Mouse (Mus musculus): ENCODE results near the gene P2ry10b. TPM values are rescaled to one million over a fixed set of nuclear protein-coding genes. Genes with fewer than 3 reads are reported as not detected.
A peak's percentile ranks its signal among the peaks of the same experiment; 100 is the strongest.

P2ry10b gene
- 1.6 and 2.7 TPM in 2 replicates for polyA plus RNA-seq (2015; fragmentation: Nextera tagmentation; extraction: Ambion mirVana)

DNA sequence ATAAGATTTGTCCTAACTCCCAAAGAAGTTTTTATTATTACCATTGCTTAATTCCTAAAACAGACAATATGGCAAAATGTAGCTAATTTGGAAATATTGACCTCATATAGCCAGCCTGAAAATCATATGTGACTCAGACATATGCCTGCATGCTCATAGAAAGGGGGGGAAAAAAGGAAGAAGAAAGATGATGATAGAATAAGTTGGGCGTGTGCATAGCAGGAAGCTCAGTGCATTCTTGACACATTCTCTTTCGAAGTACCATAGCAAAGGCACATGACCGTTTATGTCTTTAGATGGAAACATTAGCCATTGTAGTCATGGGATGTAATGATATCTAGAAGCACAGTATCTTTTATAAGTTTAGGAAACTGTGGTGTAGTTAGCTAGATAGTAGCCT lies at the start of gene P2ry10b:
TSS of gene P2ry10b (plus strand) at position 247 of the 400 bp plus-strand sequence.
- Histone ChIP-seq H3K36me3 (no peaks in the 10 kb centered on the region), H3K27me3 (0 out of 2 replicates have a peak, but pooled peaks cover 2% of the 10 kb centered on the region), H3K4me2 (peak within 1 kb of the TSS; percentile 14; the same call in 1 of the 2 replicates), H3K27ac (peak within 1 kb of the TSS; percentile 55), H3K4me1 (no peaks in the 10 kb centered on the region), H3K9ac (no peak within 1 kb of the TSS), H3K9me3 (no peaks in the 10 kb centered on the region), H3K4me3 (no peak within 1 kb of the TSS)
- WGBS: 80% methylated on average over 3 of the region's 3 CpGs
- no peak for ATAC-seq (ENCODE audit: insufficient number of reproducible peaks, insufficient read depth, low FRiP score, low TSS enrichment, low read depth)

DNA sequence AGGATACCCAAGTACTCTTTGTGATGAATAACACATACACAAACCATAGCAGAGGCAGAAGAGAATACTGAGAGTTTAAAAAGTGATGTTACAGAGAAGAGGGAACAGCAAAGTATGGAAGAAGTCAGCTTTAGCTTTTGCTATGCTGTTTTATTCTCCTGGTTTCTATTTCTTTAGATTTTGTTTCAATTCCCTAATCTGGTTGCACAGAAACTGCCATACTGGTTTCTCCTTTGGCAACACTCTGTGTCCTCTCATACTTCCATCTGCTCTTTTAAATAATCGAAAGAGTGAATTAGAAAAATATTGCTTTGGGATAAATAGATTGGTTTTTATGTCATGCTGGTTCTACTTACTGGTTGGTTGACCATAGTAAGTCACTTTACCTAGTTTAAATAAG lies 32.4 kb upstream of the P2ry10b start:
- no peaks in the 10 kb centered on the region for H3K36me3 ChIP-seq
- H3K9me3 ChIP-seq: no peaks in the 10 kb centered on the region
- no peak for ATAC-seq (ENCODE audit: insufficient number of reproducible peaks, insufficient read depth, low FRiP score, low TSS enrichment, low read depth)
- H3K4me2 ChIP-seq: no peak overlapping the region
- H3K4me3 ChIP-seq: no peak overlapping the region
- H3K27me3 ChIP-seq: no peaks in the 10 kb centered on the region; the same call in 1 of the 2 replicates
- no peak overlapping the region for H3K9ac ChIP-seq
- no peaks in the 10 kb centered on the region for H3K4me1 ChIP-seq
- no peak overlapping the region for H3K27ac ChIP-seq
- 78% methylated on average over 1 of the region's 1 CpGs for WGBS

DNA sequence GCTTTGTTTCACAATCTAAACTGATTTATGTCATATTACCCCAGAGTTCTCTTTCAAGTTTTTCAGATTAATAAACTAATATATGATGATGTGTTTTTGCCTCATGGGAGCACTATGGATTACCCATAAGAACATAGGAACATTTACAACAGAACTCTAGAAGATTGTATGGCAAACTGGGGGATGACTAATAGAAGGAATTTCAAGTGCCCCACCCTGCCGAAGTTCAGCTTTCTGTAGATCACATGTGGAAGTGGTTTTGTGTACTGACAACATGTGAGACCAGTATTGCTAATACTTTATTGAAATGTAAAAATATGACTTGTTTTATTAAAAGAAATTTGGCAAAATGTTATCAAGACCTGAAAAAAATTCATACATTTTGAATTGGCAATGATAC lies 31.7 kb upstream of the P2ry10b start:
- no peak overlapping the region for H3K4me3 ChIP-seq

DNA sequence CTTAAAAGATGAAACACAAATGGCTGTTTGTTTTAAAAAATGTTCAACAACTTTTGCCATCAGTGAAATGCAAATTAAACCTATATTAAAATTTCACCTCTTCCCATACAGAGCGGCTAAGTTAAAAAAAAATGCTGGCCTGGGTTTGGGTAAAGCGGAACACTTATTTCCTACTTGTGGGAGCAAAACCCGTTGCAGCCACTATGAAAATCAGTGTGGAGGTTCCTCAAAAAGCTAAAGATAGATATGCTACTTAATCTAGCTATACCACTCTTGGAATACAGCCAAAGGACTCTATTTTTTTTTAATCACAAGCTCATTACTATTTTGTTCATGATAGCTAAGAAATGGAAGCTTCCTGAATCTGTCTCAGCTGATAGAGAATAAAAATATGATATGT lies 5.5 kb upstream of the P2ry10b start:
- ATAC-seq (ENCODE audit: insufficient number of reproducible peaks, insufficient read depth, low FRiP score, low TSS enrichment, low read depth): no peak
- 84% methylated on average over 3 of the region's 3 CpGs for WGBS
- Histone ChIP-seq H3K9me3 (no peaks in the 10 kb centered on the region), H3K4me1 (no peaks in the 10 kb centered on the region), H3K4me3 (no peak overlapping the region), H3K4me2 (no peak overlapping the region), H3K27ac (no peak overlapping the region), H3K9ac (no peak overlapping the region), H3K27me3 (no peaks in the 10 kb centered on the region), H3K36me3 (no peaks in the 10 kb centered on the region)

More for the DNA sequence above, 31.7 kb upstream of the P2ry10b start:
- Histone ChIP-seq H3K36me3 (no peaks in the 10 kb centered on the region), H3K27ac (no peak overlapping the region), H3K4me1 (no peaks in the 10 kb centered on the region), H3K27me3 (no peaks in the 10 kb centered on the region; the same call in 1 of the 2 replicates), H3K4me2 (no peak overlapping the region), H3K9ac (no peak overlapping the region), H3K9me3 (no peaks in the 10 kb centered on the region)
- no peak for ATAC-seq (ENCODE audit: insufficient number of reproducible peaks, insufficient read depth, low FRiP score, low TSS enrichment, low read depth)
- WGBS: 57% methylated on average over 1 of the region's 1 CpGs

DNA sequence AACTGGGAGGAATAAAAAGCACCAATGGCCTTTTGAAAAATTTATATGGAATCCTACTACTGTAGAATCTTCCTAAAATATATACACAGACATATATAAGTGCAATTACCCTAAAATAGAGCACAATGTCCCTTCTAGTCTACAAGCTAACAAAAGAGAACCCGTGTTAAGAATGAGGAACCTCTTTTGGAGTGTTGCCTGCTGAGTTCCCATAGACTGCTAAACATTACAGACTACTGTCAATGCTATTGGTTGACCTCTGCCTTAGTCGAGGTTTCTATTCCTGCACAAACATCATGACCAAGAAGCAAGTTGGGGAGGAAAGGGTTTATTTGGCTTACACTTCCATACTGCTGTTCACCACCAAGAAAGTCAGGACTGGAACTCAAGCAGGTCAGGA lies 4.8 kb upstream of the P2ry10b start:
- no peak overlapping the region for H3K4me3 ChIP-seq
- no peak overlapping the region for H3K27ac ChIP-seq
- H3K36me3 ChIP-seq: no peaks in the 10 kb centered on the region
- H3K4me2 ChIP-seq: no peak overlapping the region
- no peak for ATAC-seq (ENCODE audit: insufficient number of reproducible peaks, insufficient read depth, low FRiP score, low TSS enrichment, low read depth)
- no peaks in the 10 kb centered on the region for H3K9me3 ChIP-seq
- no peak overlapping the region for H3K9ac ChIP-seq
- WGBS: 64% methylated on average over 2 of the region's 2 CpGs
- no peaks in the 10 kb centered on the region for H3K4me1 ChIP-seq
- H3K27me3 ChIP-seq: no peaks in the 10 kb centered on the region

DNA sequence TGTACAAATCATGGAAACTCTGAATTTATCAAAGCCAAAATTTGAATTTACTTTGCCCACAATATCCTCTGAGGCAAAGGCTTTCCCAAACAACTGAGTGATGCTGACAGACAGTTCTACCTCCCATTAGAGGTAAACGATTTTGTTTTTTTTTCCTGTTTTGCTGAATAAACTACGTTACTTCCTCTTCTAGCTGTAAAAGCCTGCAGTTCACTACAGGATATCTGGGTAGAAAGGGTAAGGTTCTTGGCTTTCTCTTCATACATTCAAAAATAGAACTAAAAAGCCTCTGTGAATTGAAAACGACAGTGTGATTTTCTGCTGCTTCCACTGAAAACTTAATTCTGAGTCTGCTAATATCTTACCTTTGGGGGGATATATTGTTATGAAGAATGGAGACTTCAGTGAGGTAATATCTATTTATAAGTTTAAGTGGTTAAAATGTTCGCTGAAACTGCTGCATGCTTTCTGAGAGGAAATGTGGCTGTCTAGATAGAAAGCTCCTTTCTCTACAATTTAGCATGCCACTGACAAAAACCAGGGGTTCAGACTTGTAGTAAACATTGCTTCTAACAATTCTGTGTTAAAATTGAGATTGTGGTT lies 765 bp downstream of the P2ry10b start:
- H3K4me3 ChIP-seq: no peak overlapping the region
- H3K9ac ChIP-seq: no peak overlapping the region
- H3K27me3 ChIP-seq: 0 out of 2 replicates have a peak, but pooled peaks cover 2% of the 10 kb centered on the region
- no peaks in the 10 kb centered on the region for H3K36me3 ChIP-seq
- WGBS: 45% methylated on average over 4 of the region's 4 CpGs
- no peak for ATAC-seq (ENCODE audit: insufficient number of reproducible peaks, insufficient read depth, low FRiP score, low TSS enrichment, low read depth)
- H3K27ac ChIP-seq: peak overlapping the region; percentile 55
- no peaks in the 10 kb centered on the region for H3K4me1 ChIP-seq
- H3K9me3 ChIP-seq: no peaks in the 10 kb centered on the region
- peak overlapping the region; percentile 14; the same call in 1 of the 2 replicates for H3K4me2 ChIP-seq

DNA sequence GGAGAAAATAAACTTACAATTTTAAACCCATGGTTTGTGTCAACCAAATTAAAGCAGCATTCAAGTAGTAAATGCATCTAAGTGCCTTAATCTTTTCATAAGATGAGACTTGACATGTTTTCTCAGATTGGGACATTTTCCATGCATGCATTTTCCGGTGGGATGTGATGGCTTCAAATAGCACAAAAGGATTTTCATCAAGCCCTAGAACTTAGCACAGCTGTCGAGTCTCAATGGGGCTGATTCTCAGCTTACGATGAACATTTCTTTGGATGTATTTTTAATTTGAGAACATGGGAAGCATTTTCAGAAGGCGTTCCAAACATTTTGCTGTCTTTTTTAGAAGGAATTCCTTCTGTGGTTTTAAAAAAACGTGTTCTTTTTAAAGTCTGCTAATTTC lies 1.3 kb downstream of the P2ry10b start:
- no peak overlapping the region for H3K4me3 ChIP-seq
- no peaks in the 10 kb centered on the region for H3K9me3 ChIP-seq
- H3K4me1 ChIP-seq: no peaks in the 10 kb centered on the region
- no peaks in the 10 kb centered on the region for H3K36me3 ChIP-seq
- no peak for ATAC-seq (ENCODE audit: insufficient number of reproducible peaks, insufficient read depth, low FRiP score, low TSS enrichment, low read depth)
- H3K27me3 ChIP-seq: 0 out of 2 replicates have a peak, but pooled peaks cover 2% of the 10 kb centered on the region
- WGBS: 32% methylated on average over 5 of the region's 5 CpGs
- 0 out of 2 replicates have a peak overlapping the region, but pooled peaks have one; percentile 14 for H3K4me2 ChIP-seq
- no peak overlapping the region for H3K9ac ChIP-seq
- H3K27ac ChIP-seq: peak overlapping the region; percentile 55; the same call in 1 of the 2 replicates

DNA sequence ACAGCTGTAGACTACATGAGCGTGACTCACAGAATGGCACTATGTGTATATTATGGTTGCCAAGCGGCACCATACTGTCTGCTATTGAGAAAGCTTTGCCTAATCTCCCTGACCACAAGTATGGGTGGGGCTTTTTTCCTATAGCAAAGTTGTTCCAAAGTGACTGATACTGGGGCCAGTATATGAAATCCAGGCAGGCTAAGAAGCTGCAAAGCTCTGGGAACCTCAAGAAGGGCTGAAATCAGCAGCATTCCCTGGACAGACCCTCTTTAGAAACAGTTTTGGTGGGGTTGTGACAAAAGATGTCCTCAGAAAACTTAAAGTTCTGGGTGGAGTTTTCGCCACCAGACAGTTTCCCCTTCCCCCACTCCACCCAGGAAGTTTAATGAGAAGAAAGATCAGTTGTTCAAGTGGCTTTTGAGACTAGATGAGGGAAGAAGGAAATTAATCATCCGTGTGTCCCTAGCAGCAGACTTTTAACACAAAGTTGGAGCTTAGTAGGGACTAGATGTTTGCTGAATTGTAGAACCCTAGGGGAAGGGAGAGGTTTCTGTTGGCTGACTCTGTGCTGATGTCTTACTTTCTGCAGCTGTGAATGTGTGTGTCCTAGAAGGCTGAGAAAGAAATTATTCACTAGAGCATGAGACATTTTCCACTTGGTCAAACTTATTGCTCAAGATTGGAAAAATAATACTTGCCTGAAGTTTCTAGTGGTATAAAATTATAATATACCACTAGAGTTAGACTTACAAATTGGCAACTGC lies 2.2 kb downstream of the P2ry10b start:
- no peak overlapping the region for H3K9ac ChIP-seq
- peak overlapping the region; percentile 77 for H3K27ac ChIP-seq
- peak; percentile 62; the same call in 1 of the 2 replicates for ATAC-seq (ENCODE audit: insufficient number of reproducible peaks, insufficient read depth, low FRiP score, low TSS enrichment, low read depth)
- no peaks in the 10 kb centered on the region for H3K4me1 ChIP-seq
- 0 out of 2 replicates have a peak, but pooled peaks cover 2% of the 10 kb centered on the region for H3K27me3 ChIP-seq
- 51% methylated on average over 4 of the region's 4 CpGs for WGBS
- H3K4me3 ChIP-seq: no peak overlapping the region
- no peaks in the 10 kb centered on the region for H3K36me3 ChIP-seq
- no peaks in the 10 kb centered on the region for H3K9me3 ChIP-seq
- peak overlapping the region; percentile 18; the same call in 1 of the 2 replicates for H3K4me2 ChIP-seq

DNA sequence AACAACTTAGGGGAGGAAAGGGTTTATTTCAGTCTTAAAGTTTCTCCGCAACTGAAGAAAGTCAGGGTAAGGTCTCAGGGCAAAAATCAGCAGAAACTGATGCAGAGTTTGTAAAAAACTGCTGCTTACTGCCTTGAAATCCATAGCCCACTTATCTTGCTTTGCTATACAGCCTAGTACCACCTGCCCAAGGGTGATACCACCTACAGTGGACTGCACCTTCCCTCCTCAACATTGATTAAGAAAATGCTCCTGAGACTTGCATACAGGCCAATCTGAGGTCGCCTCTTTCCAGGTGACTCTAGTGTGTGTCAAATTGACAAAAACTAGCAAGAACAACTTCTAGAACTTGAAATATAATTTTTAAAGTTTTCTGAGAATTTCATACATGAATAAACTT lies 7.3 kb downstream of the P2ry10b start:
- WGBS: 66% methylated on average over 2 of the region's 2 CpGs
- Histone ChIP-seq H3K27me3 (0 out of 2 replicates have a peak, but pooled peaks cover 2% of the 10 kb centered on the region), H3K4me1 (no peaks in the 10 kb centered on the region), H3K4me3 (no peak overlapping the region), H3K4me2 (no peak overlapping the region), H3K9ac (no peak overlapping the region), H3K27ac (no peak overlapping the region), H3K36me3 (no peaks in the 10 kb centered on the region), H3K9me3 (no peaks in the 10 kb centered on the region)
- ATAC-seq (ENCODE audit: insufficient number of reproducible peaks, insufficient read depth, low FRiP score, low TSS enrichment, low read depth): no peak

DNA sequence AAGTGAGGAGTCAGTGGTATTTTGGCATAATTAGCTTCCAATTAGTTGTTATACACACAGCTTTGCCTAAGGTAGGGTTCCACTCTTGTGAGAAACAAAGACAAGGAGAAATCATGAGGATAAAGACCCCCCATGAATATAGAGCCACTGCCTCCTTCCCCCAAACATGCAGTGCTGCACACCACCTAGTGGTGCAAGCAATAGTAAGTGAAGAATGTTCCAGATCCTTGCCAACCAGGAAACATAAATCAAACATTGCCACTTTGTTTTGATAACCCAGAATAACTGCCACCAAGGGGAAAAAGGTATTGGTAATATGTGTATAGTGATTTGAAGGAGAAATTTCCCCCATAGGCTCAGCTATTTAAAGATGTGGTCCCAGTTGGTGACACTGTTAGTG lies 11.8 kb downstream of the P2ry10b start:
- no peaks in the 10 kb centered on the region for H3K27me3 ChIP-seq
- no peaks in the 10 kb centered on the region for H3K4me1 ChIP-seq
- H3K4me2 ChIP-seq: no peak overlapping the region
- H3K9ac ChIP-seq: no peak overlapping the region
- no peak overlapping the region for H3K4me3 ChIP-seq
- no peaks in the 10 kb centered on the region for H3K9me3 ChIP-seq
- H3K36me3 ChIP-seq: no peaks in the 10 kb centered on the region
- H3K27ac ChIP-seq: no peak overlapping the region
- ATAC-seq (ENCODE audit: insufficient number of reproducible peaks, insufficient read depth, low FRiP score, low TSS enrichment, low read depth): no peak

DNA sequence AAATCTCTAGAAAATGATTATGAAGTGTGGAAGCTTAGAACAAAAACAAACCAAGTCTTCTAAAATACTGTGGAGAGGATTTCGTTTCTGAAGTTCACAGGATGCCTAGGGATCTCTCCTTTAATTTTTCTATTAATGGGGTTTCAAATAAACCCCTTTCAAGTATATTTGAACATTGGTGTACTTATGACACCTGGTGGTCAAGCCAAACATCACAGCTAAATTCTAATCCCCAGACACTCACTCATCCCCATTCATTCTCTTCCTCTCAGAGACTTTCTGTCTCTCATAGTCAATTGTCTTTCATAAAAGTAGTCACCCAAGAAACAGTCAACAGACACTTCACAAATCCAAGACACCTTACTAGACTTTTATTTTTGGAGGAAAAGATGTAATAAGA lies 19.6 kb downstream of the P2ry10b start:
- Histone ChIP-seq H3K9me3 (no peaks in the 10 kb centered on the region), H3K4me2 (no peak overlapping the region), H3K9ac (no peak overlapping the region), H3K36me3 (no peaks in the 10 kb centered on the region), H3K4me3 (no peak overlapping the region), H3K4me1 (no peaks in the 10 kb centered on the region), H3K27me3 (no peaks in the 10 kb centered on the region), H3K27ac (no peak overlapping the region)
- ATAC-seq (ENCODE audit: insufficient number of reproducible peaks, insufficient read depth, low FRiP score, low TSS enrichment, low read depth): no peak
- WGBS: 8% methylated on average over 1 of the region's 1 CpGs

DNA sequence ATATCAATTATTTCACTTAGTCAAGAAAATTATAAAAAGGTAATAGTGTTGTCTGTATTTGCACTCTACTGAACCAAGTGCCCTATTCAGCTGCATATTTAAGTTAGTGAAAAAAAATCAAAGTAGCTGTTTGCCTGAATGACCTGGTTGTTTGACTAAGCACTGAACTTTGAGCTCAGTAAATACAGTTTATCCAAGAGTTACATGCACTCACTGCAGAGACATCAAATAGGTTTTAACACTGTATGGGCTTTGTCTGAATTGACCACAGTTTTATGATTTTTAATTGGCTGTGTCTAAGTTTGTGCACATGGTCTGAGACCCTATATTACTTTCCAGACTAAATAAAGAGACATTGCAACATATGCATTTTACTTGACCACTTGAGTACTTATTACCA lies 20.4 kb downstream of the P2ry10b start:
- Histone ChIP-seq H3K27me3 (no peaks in the 10 kb centered on the region), H3K4me3 (no peak overlapping the region), H3K4me2 (no peak overlapping the region), H3K36me3 (no peaks in the 10 kb centered on the region), H3K9ac (no peak overlapping the region), H3K9me3 (no peaks in the 10 kb centered on the region), H3K4me1 (no peaks in the 10 kb centered on the region), H3K27ac (no peak overlapping the region)
- ATAC-seq (ENCODE audit: insufficient number of reproducible peaks, insufficient read depth, low FRiP score, low TSS enrichment, low read depth): no peak

Data from embryonic facial prominence, embryonic 13.5 days (tissue).